Mouse (Mus musculus): ENCODE measurements around the gene Cela3b. TPM values are rescaled to one million over a fixed set of nuclear protein-coding genes. Genes with fewer than 3 reads are reported as not detected.

Cela3b gene
- polyA plus RNA-seq, 1 experiment from 2014 or later = 0.42 TPM

- H3K4me1 ChIP-seq (ENCODE audit: insufficient read depth) = peaks cover 10% of the 10 kb centered on the region
- no peaks in the 10 kb centered on the region for H3K27me3 ChIP-seq (ENCODE audit: insufficient read depth, low read length)
- no peak for DNase-seq
- TF ChIP-seq EP300 (IDR thresholded peaks at IDR 0.05; ENCODE audit: low read depth) = no peak; the same call in 1 of the 2 replicates
- TF ChIP-seq CTCF (IDR thresholded peaks at IDR 0.05; ENCODE audit: low read depth) = no peak
- no peak overlapping the region for H3K4me2 ChIP-seq (ENCODE audit: low read depth, low read length)
- no peak overlapping the region for H3K27ac ChIP-seq (ENCODE audit: low read depth)
- H3K9ac ChIP-seq (replicated peaks) = no peak overlapping the region
- ATAC-seq = 0 out of 2 replicates have a peak, but pooled peaks have one; percentile 19
- H3K4me3 ChIP-seq (ENCODE audit: low read depth, low read length) = no peak overlapping the region
- no peaks in the 10 kb centered on the region for H3K36me3 ChIP-seq (replicated peaks; ENCODE audit: insufficient read depth, low read length)
- no peaks in the 10 kb centered on the region for H3K9me3 ChIP-seq (ENCODE audit: low read length)
- 37% methylated on average over 4 of the region's 4 CpGs for WGBS (ENCODE audit: insufficient replicate concordance)
Observed at GRCm38 (mm10) chr4:137457292-137457691, 27.0 kb upstream of the Cela3b start.

GRCm38 (mm10) chr4:137456581-137456980 is 26.2 kb upstream of the Cela3b start:
- Histone ChIP-seq H3K27me3 (ENCODE audit: insufficient read depth, low read length) (no peaks in the 10 kb centered on the region), H3K9me3 (ENCODE audit: low read length) (no peaks in the 10 kb centered on the region), H3K9ac (replicated peaks) (no peak overlapping the region), H3K36me3 (replicated peaks; ENCODE audit: insufficient read depth, low read length) (no peaks in the 10 kb centered on the region), H3K27ac (ENCODE audit: low read depth) (no peak overlapping the region), H3K4me1 (ENCODE audit: insufficient read depth) (peaks cover 10% of the 10 kb centered on the region), H3K4me2 (ENCODE audit: low read depth, low read length) (no peak overlapping the region), H3K4me3 (ENCODE audit: low read depth, low read length) (no peak overlapping the region)
- TF ChIP-seq EP300 (IDR thresholded peaks at IDR 0.05; ENCODE audit: low read depth) (no peak), CTCF (IDR thresholded peaks at IDR 0.05; ENCODE audit: low read depth) (no peak)
- ATAC-seq (no peak), DNase-seq (no peak)
- WGBS (ENCODE audit: insufficient replicate concordance) = 78% methylated on average over 12 of the region's 12 CpGs

GRCm38 (mm10) chr4:137454582-137454981 is 24.2 kb upstream of the Cela3b start:
- H3K4me1 ChIP-seq (ENCODE audit: insufficient read depth) = peaks cover 10% of the 10 kb centered on the region
- H3K9ac ChIP-seq (replicated peaks) = no peak overlapping the region
- H3K4me3 ChIP-seq (ENCODE audit: low read depth, low read length) = no peak overlapping the region
- TF ChIP-seq CTCF (IDR thresholded peaks at IDR 0.05; ENCODE audit: low read depth) = no peak
- no peak for TF ChIP-seq EP300 (IDR thresholded peaks at IDR 0.05; ENCODE audit: low read depth)
- ATAC-seq (no peak), DNase-seq (no peak)
- 89% methylated on average over 14 of the region's 14 CpGs for WGBS (ENCODE audit: insufficient replicate concordance)
- no peak overlapping the region for H3K27ac ChIP-seq (ENCODE audit: low read depth)
- H3K4me2 ChIP-seq (ENCODE audit: low read depth, low read length) = no peak overlapping the region
- no peaks in the 10 kb centered on the region for H3K36me3 ChIP-seq (replicated peaks; ENCODE audit: insufficient read depth, low read length)
- no peaks in the 10 kb centered on the region for H3K27me3 ChIP-seq (ENCODE audit: insufficient read depth, low read length)
- no peaks in the 10 kb centered on the region for H3K9me3 ChIP-seq (ENCODE audit: low read length)

- Histone ChIP-seq H3K27ac (ENCODE audit: low read depth) (no peak within 1 kb of the TSS), H3K4me1 (ENCODE audit: insufficient read depth) (peaks cover 19% of the 10 kb centered on the region), H3K4me2 (ENCODE audit: low read depth, low read length) (no peak within 1 kb of the TSS), H3K9ac (replicated peaks) (no peak within 1 kb of the TSS), H3K9me3 (ENCODE audit: low read length) (no peaks in the 10 kb centered on the region), H3K36me3 (replicated peaks; ENCODE audit: insufficient read depth, low read length) (no peaks in the 10 kb centered on the region), H3K4me3 (ENCODE audit: low read depth, low read length) (no peak within 1 kb of the TSS), H3K27me3 (ENCODE audit: insufficient read depth, low read length) (no peaks in the 10 kb centered on the region)
- TF ChIP-seq CTCF (IDR thresholded peaks at IDR 0.05; ENCODE audit: low read depth) (no peak), EP300 (IDR thresholded peaks at IDR 0.05; ENCODE audit: low read depth) (no peak)
- no peak for DNase-seq
- 78% methylated on average over 8 of the region's 8 CpGs for WGBS (ENCODE audit: insufficient replicate concordance)
- no peak for ATAC-seq
Observed at GRCm38 (mm10) chr4:137453234-137453767, 23.0 kb upstream of the Cela3b start, which contains the start of gene 1700013G24Rik. TSS of gene 1700013G24Rik (plus strand) at chr4:137453284.

- Histone ChIP-seq H3K4me1 (ENCODE audit: insufficient read depth) (peaks cover 23% of the 10 kb centered on the region), H3K9me3 (ENCODE audit: low read length) (no peaks in the 10 kb centered on the region), H3K27ac (ENCODE audit: low read depth) (no peak overlapping the region), H3K4me2 (ENCODE audit: low read depth, low read length) (no peak overlapping the region), H3K36me3 (replicated peaks; ENCODE audit: insufficient read depth, low read length) (no peaks in the 10 kb centered on the region), H3K9ac (replicated peaks) (no peak overlapping the region), H3K4me3 (ENCODE audit: low read depth, low read length) (no peak overlapping the region), H3K27me3 (ENCODE audit: insufficient read depth, low read length) (no peaks in the 10 kb centered on the region)
- TF ChIP-seq CTCF (IDR thresholded peaks at IDR 0.05; ENCODE audit: low read depth) = no peak
- WGBS (ENCODE audit: insufficient replicate concordance) = 89% methylated on average over 6 of the region's 6 CpGs
- DNase-seq (no peak), ATAC-seq (no peak)
Observed at GRCm38 (mm10) chr4:137452190-137452589, 21.9 kb upstream of the Cela3b start.

- ATAC-seq (no peak), DNase-seq (no peak)
- H3K9ac ChIP-seq (replicated peaks) = no peak overlapping the region
- H3K27ac ChIP-seq (ENCODE audit: low read depth) = no peak overlapping the region
- no peaks in the 10 kb centered on the region for H3K27me3 ChIP-seq (ENCODE audit: insufficient read depth, low read length)
- H3K4me3 ChIP-seq (ENCODE audit: low read depth, low read length) = no peak overlapping the region
- no peak for TF ChIP-seq EP300 (IDR thresholded peaks at IDR 0.05; ENCODE audit: low read depth)
- no peak for TF ChIP-seq CTCF (IDR thresholded peaks at IDR 0.05; ENCODE audit: low read depth)
- H3K4me2 ChIP-seq (ENCODE audit: low read depth, low read length) = no peak overlapping the region
- 78% methylated on average over 10 of the region's 10 CpGs for WGBS (ENCODE audit: insufficient replicate concordance)
- H3K4me1 ChIP-seq (ENCODE audit: insufficient read depth) = peaks cover 15% of the 10 kb centered on the region
- H3K36me3 ChIP-seq (replicated peaks; ENCODE audit: insufficient read depth, low read length) = no peaks in the 10 kb centered on the region
- H3K9me3 ChIP-seq (ENCODE audit: low read length) = no peaks in the 10 kb centered on the region
Observed at GRCm38 (mm10) chr4:137449715-137450114, 19.4 kb upstream of the Cela3b start.
